Mouse (Mus musculus) hematopoietic stem cell, adult 5-6 weeks (primary cell): ENCODE data around the gene Dchs1. TPM values are rescaled to one million over a fixed set of nuclear protein-coding genes. Genes with fewer than 3 reads are reported as not detected.
"Not testable (repeated sequence)": the region's sequence is repeated elsewhere in the genome, so short reads cannot be mapped to it uniquely, and the experiment has no call there.

Experiments used
- ATAC-seq, 2 experiments: fragments of 125-278 bp in 1 of 2; replicated peaks in 1 of 2; 2 replicates each; pipeline ENCODE4 v1.8.0; 2016 to 2017; ENCODE audit warnings: inconsistent platforms in 2 of 2, mild to moderate bottlenecking in 2 of 2, moderate number of reproducible peaks in 2 of 2, low read depth in 1 of 2, moderate TSS enrichment in 1 of 2; ENCODE audit not compliant: low FRiP score in 2 of 2, poor library complexity in 2 of 2, severe bottlenecking in 2 of 2, insufficient read depth in 1 of 2, low TSS enrichment in 1 of 2
- total RNA-seq: library from RNA; stranded (forward); fragments of 172-1452, 232-1000 nt; gene quantifications from 2 replicates; pipeline ENCODE4 v1.2.3, GENCODE M21; 2017

The Dchs1 gene
- total RNA-seq, 1 experiment from 2014 or later = not detected

DNA sequence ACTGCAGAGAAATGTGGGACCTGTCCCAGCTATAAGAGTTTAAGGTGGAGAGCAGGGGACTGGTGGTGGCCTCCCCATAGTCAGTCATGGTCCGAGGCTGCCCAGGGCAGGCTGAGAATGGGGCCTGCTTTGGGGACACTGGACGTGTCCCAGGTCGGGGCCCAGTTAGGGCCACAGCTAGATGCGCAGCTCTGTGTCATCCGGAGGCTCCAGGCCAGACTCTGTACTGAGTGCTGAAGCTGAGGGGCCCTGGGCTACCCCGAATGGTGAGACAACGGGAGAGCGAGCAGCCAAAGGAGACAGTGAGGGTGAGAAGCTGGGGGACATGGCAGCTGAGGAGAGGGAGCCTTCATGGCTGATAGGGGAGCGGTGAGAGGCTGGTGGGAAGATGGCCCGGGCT is 34.2 kb downstream of the Dchs1 start:
- ATAC-seq = no peak

DNA sequence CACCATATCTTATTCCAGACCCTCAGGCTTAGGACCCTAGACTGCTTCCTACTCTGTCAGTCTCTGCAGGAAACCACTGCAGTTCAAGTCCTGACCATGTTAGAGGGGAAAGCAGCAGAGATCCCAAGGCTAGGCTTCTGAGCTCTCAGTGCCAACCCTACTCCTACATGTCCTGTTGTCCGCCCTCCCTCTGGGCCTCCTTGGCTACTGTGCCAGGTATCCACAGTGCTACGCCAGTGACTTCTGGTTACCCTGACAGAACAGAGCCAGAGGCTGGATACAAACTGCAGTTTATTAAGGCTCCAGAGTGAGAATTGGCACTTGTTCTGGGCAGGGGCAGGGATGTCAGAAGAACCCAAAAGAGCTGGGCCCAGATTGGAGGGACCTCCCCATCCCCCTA is 34.7 kb downstream of the Dchs1 start:
- ATAC-seq = no peak

DNA sequence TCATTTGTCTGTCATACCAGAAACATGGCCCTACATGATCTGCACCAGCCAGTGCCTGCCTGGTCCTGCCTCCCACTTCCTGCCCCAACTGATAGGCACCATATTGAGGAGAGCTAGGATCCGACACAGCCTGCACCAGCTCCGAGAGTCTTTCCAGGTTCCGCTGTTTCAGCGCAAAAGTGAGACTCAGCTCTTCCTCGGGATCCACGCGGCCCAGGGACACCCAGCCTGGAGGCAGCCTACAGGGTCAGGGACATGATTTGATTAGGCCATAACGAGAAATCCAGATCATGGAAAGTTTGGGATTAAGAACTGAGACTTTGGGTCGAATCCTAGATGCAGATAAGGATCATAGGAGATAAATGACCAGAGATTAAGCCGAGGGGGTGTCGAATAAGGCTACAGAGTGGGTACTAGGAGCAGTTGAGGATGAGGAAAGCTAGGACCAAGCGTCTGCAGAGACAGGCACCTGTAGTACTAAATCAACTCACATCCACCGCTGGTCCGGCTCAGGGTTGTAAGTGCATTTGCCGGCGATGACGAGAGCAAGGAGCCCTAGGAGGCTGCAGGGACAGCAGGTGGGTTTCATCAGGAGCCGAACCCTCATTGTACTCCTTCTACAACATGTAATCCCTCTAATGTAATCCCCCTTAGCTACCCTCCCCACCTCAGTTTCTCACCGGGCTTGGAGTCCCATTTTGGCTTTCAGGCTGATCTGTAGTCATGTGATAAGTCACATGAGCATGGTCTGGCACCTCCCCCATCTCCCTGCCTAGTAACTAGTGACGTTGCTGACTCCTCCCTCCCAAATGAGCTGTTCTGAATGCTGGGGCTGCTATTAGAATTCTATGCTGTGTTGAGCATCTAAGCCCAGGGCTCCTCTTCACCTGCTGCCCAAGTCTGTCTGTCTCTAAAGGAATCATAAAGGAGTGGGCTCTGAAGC is 35.7 kb downstream of the Dchs1 start, which contains the start of gene Tpp1:
TSS of gene Tpp1 (minus strand) at position 745 of the 943 bp plus-strand sequence.
- ATAC-seq = peak; percentile 92 to 97

DNA sequence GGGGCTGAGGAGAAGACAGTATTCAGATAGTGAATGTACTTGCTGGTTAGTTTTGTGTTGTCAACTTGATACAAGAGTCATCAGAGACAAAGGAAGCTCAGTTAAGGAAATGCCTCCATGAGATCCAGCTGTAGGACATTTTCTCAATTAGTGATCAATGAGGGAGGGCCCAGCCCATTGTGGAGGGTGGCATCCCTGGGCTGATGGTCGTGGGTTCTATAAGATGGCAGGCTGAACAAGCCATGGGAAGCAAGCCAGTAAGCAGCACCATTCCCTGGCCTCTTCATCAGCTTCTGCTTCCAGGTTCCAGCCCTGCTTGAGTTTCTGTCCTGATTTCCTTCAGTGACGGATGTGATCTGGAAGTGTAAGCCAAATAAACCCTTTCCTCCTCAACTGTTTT is 39.7 kb downstream of the Dchs1 start:
- no peak for ATAC-seq

DNA sequence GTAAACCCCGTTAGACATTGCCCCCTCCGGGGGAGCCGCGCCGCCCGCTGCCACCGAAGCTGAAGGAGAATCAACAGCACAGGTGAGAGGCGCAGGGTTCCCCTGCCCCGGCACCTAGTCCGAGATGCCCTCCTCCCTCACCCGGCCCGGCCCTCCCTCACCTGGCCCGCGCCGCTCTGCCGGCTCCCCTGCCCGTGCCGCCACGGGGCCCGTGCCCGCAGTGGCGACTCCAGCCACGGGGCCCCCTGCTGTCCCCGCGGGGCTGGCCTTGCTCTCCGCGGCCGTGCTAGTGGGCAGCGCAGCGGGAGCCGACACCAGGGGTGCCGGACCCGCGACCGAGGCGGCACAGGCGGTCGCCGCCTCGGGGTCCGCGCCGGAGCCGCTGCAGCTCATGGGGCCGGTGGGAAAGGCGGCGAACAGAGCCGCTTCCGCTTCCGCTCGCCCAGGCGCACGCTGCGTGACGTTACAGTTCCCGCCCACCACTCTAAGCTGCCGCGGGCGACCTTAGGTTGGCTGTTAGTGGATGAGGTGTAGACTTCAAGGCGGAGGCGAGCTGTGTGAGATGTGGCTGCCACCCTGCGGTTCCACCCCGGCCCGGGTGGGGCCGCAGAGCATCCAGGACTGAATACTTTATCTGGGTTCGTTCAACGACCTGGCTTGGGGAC is 43.4 kb downstream of the Dchs1 start, which contains the start of gene Taf10:
TSS of gene Taf10 (minus strand) at position 436 of the 665 bp plus-strand sequence.
- peak; percentile 99 for ATAC-seq

DNA sequence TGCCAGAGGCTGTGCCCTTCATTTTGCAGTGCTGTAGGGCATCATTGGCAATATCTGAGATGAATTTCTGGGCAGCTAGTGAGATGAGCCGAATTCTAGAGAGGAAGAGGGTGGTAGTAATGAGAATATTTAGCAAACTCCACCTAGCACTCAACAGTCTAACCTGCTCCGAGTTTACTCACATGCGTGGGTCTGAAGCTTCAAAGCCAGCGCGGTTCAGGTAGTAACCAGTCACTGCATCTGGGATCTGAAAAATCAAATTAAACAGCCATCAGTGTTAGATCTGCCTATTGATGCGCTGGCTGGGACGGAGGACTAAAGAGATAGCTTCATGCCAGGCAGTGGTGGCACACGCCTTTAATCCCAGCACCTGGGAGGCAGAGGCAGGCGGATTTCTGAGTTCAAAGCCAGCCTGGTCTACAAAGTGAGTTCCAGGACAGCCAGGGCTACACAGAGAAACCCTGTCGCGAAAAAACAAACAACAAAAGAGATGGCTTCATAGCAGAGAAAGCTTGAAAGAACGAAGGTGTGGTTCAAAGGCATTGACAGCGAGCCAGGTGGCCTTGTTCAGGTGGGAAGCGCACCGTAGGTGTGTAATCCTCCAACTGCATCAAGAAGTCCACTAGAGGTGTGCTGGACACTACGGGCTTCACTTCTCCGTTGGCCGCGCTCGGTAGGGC is 44.1 kb downstream of the Dchs1 start:
- not testable (repeated sequence) for ATAC-seq

DNA sequence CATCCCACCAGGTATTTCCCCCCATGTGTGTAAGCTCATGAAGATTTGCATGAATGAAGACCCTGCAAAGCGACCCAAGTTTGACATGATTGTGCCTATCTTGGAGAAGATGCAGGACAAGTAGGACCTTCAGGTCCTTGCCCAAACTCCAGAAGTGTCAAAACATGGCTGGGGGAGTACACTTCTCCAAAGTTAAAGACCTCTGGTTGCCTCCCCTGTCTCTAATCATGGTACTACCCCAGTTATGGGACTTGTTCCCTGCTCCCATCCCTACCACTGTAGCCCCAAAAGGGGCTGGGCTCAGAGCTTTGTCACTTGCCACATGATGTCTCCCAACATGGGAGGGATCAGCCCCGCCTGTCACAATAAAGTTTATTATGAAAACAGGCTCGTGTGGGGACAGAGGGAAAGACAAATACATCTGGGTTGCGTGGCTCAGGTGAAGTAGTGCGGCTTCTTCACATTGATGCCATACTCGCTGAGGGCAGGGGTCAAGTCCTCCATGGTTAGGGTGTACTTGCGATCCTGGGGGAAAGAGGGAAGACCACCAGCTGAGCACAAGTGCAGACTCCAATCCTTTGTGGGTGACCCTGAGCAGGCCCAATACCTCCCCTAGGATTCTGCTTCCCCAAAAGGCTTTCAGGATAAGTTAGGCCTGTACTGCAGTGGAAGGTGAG is 44.8 kb downstream of the Dchs1 start:
- ATAC-seq = not testable (repeated sequence)

DNA sequence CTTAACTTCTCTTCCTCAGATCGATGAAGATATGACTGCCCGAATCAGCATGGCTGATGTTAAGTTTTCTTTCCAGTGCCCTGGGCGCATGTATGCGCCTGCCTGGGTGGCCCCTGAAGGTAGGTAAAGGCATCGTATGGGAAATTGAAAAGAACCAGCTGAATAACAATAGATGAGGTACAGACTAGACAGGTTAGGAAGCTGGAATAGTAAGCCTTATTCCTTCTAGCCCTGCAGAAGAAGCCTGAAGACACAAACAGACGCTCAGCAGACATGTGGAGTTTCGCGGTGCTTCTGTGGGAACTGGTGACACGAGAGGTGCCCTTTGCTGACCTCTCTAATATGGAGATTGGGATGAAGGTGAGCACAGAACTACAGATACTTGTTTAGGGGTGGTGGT is 45.5 kb downstream of the Dchs1 start:
- no peak for ATAC-seq

DNA sequence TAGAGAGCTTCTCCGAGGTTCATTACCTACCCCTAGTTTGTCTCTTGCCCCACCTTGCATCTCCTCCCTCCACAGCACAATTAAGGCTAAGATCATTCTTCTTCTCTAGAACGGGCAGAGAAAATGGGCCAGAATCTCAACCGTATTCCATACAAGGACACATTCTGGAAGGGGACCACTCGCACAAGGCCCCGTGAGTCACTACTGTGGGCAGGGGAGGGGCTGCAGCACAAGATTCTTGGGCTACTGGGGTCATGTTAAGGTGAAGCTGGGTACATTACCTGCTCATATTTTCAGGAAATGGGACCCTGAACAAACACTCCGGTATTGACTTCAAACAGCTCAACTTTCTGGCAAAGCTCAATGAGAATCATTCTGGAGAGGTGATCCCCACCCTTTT is 46.6 kb downstream of the Dchs1 start:
- no peak for ATAC-seq

DNA sequence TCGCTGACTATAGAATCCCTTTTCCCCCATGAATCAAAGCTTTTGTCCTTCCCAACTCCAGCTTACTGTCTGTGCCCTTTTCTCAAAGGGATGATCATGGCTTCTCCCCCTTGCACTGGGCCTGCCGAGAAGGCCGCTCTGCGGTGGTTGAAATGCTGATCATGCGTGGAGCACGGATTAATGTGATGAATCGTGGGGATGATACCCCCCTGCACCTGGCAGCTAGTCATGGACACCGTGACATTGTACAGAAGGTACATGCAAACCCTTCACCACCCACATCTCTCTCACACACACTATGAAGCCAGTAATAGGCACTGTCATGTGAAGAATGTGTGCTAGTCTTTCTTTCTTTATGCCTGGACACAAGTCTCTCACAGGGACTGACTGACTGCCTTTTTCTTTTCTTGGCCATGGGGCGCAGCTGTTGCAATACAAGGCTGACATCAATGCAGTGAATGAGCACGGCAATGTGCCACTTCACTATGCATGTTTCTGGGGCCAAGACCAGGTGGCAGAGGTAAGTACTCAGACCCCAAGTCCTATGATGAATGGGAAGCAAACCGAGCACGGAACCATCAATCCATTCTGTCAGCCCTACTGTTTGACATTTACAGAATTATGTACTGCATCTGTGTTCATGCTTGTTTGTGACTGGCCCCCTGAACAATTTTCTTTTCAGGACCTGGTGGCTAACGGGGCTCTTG is 47.2 kb downstream of the Dchs1 start:
- ATAC-seq = no peak

DNA sequence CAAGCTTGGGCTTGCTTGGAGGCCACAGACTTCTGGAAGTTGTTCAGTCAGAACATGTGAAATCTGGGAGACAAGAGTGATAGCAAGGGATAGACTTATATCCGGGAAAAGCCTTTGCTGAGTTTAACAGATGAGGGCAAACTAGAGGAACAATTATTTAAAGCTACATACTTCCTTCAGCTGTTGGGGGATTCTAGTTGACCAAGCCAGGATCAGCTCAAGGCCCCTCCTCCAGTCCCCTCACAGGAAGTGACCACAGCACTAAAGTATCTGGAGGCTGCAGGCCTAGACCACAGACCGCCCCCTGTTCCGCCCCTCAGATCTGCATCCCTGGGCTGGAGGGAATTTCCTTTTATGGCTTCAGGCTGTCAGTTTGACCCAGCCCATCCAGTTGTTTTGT is 48.5 kb downstream of the Dchs1 start:
- peak; percentile 71 to 72 for ATAC-seq

DNA sequence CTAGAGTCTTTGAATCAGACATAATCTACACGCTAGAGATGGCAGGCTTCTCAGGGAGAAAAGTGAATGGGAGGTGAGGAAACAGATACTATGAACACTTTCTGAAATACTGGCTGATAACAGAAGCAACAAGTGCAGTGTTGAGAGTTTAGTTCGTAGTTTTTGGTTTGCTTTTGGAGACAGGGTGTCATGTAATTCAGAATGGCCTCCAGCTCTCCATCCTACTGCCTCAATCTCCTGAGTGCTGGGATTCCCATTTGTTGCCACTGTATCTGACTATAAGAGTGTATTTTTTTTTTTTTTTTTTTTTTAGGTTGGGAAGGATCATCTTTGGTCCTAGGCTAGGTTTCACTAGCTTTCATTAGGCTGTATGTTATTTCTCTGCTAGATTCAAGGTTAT is 49.2 kb downstream of the Dchs1 start:
- no peak for ATAC-seq

DNA sequence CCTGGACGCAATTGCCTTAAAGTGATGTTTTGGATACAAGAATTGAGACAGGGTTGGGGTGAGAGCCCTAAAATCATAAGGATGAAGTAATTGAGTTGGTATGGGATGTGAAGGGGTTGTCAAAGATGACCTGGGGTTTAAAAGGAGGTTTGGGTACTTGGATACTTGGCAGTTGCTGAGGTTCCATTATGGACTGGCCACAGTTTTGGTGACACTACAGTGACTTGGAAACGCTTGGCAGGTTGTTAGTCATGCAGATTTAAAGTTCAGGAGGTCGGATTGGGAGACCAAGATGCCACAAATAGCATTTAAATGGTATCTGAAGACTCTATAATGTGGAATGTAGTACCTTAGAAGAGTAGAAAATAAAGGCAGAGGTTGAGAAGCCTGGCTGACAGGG is 49.8 kb downstream of the Dchs1 start:
- ATAC-seq = no peak

DNA sequence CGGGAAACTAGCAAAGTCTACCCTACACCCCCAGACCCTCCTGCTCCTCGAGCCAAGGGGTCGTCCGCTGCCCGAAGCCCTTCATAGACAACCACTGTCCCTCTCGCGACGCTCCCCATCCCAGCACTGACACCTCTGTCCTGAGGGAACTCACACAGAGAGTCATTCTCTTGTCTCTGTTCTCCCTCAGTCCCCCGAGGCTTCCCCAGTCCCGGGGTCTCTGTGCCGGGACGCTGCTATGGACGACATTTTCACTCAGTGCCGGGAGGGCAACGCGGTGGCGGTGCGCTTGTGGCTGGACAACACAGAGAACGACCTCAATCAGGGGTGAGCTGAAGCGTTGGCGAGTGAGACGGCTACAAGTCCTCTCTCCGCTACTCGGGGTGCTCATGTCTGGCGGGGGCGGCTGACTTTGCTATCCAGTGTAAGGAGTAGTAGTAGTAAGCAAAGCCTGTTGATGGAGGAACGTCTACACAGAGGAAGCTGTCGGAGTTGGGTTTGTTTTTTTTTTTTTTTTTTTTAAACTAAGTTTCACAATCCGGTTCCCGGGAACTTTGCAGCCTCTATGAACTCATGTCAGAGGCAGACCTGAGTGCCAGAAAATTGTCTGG is 50.4 kb downstream of the Dchs1 start, which contains the start of gene Rrp8:
TSS of gene Rrp8 (minus strand) at position 475 of the 611 bp plus-strand sequence.
- ATAC-seq = peak; percentile 7 to 11; a peak in 1 of 4 replicates

DNA sequence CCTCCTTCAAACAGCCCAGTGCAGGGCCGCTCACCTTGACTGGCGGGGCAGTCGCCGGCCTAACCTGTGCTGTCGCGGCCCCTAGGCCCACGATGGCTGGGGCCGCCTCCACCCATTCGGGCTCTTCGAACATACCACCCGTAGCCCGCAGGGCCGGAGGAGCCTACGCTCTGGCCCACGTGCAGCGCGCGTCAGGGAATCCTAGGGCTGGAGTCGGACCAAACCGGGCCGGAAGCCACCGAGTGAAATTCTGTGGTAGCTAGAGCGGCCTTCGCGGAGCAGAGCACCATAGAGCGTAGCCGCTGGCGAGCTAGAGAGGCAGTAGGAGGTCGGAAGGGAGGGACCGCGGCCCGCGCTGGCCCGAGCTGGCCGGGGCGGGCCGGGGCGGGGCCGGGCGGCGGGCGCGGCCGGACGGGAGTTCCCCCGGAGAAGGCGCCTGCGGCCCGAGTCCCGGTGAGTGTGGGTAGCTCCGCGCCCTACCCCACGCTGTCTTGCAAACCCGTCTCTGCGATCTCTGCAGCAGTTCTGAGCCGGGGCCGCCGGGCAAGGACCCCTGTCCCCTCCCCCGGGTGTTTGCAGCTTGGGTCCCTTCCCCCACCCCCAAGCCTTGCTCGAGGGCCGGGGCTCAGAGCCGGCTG is 51.1 kb downstream of the Dchs1 start, which contains the start of gene Ilk:
TSS of gene Ilk (plus strand) at position 329 of the 638 bp plus-strand sequence.
- ATAC-seq = peak; percentile 79 to 84

DNA sequence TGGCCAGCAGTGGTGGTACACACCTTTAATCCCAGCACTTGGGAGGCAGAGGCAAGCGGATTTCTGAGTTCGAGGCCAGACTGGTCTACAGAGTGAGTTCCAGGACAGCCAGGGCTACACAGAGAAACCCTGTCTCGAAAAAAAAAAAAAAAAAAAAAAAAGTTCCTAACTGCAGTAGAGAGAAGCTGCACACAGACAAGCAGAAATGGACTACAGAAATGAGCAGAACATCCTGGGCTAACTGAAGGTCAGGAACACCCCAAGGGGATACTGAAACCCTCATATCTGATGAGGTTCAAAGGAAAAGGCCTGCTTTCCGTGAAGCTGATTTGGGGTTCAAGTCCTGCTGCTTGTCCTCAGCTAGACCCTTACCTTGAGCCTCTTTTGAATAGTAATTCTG is 52.0 kb downstream of the Dchs1 start:
- ATAC-seq = not testable (repeated sequence)
